Mouse (Mus musculus) forebrain, postnatal 0 days (tissue): ENCODE measurements around the gene Olfr868. TPM values are rescaled to one million over a fixed set of nuclear protein-coding genes. Genes with fewer than 3 reads are reported as not detected.

ENCODE experiments used
- ATAC-seq: fragments of 200-750 bp; cut with Nextera tagmentation; 2 replicates; pipeline ENCODE4 v1.8.0; 2017; ENCODE audit warnings: mild to moderate bottlenecking, moderate library complexity
- DNase-seq: peaks from one replicate; pipeline ENCODE4 v3.0.0-alpha.2; 2015
- H3K27ac ChIP-seq: fragments of 300-500 bp; sonication (generic); 2 replicates; pipeline ENCODE4 v1.5.1; 2014; ENCODE audit warnings: low read depth, mild to moderate bottlenecking, antibody characterized with exemption, low read length, moderate library complexity, mixed read lengths
- H3K27me3 ChIP-seq: fragments of 300-500 bp; sonication (generic); 2 replicates; pipeline ENCODE4 v1.6.1; 2014; ENCODE audit warnings: mild to moderate bottlenecking, low read length, mixed read lengths; ENCODE audit not compliant: insufficient read depth
- H3K36me3 ChIP-seq: fragments of 300-500 bp; sonication (generic); 2 replicates; pipeline ENCODE4 v1.6.1; 2014; ENCODE audit warnings: mild to moderate bottlenecking, moderate library complexity; ENCODE audit not compliant: insufficient read depth
- H3K4me1 ChIP-seq: fragments of 300-500 bp; sonication (generic); 2 replicates; pipeline ENCODE4 v1.6.1; 2014; ENCODE audit warnings: antibody characterized with exemption; ENCODE audit not compliant: insufficient read depth
- H3K4me2 ChIP-seq: fragments of 300-500 bp; sonication (generic); 2 replicates; pipeline ENCODE4 v1.6.1; 2014; ENCODE audit warnings: low read depth, mild to moderate bottlenecking, moderate library complexity
- H3K4me3 ChIP-seq: fragments of 300-500 bp; sonication (generic); 2 replicates; pipeline ENCODE4 v1.5.1; 2014; ENCODE audit warnings: low read depth, low read length, mixed read lengths
- H3K9ac ChIP-seq: fragments of 300-500 bp; sonication (generic); 2 replicates; pipeline ENCODE4 v1.6.1; 2014; ENCODE audit warnings: mild to moderate bottlenecking
- H3K9me3 ChIP-seq: fragments of 300-500 bp; sonication (generic); 2 replicates; pipeline ENCODE4 v1.6.1; 2016; ENCODE audit warnings: low read length
- CTCF ChIP-seq: sonication (generic); IDR thresholded peaks from 2 replicates; pipeline ENCODE4 v1.5.1; 2016; ENCODE audit warnings: antibody characterized with exemption, control low read depth, low read depth
- WGBS: fragments of 180-500 bp; shearing (Covaris S2); extraction: QIAGEN DNeasy Blood & Tissue Kit; methylation state at CpG from one replicate; pipeline ENCODE4 v1.1.7; 2014; 5-methylcytosine and 5-hydroxymethylcytosine counted together
- polyA plus RNA-seq: library from polyadenylated mRNA; unstranded; fragments of >200 nt; fragmentation: Nextera tagmentation; extraction: Ambion mirVana; gene quantifications from 2 replicates; pipeline ENCODE4 v1.2.1, GENCODE M21; 2015
- total RNA-seq: library from RNA; depleted of rRNA; stranded (reverse); fragments of >200 nt; gene quantifications from 2 replicates; pipeline ENCODE4 v1.2.3, GENCODE M21; 2014; rRNA removed

Olfr868 gene
- total RNA-seq, result not detected in 2 replicates
- not detected in 2 replicates for polyA plus RNA-seq

- Histone ChIP-seq H3K4me1 (no peaks in the 10 kb centered on the region), H3K9ac (no peak within 1 kb of the TSS), H3K4me3 (no peak within 1 kb of the TSS), H3K4me2 (no peak within 1 kb of the TSS), H3K9me3 (0 out of 2 replicates have a peak, but pooled peaks cover 5% of the 10 kb centered on the region), H3K36me3 (no peaks in the 10 kb centered on the region), H3K27ac (no peak within 1 kb of the TSS), H3K27me3 (no peaks in the 10 kb centered on the region)
- TF ChIP-seq CTCF, result no peak
- DNase-seq (no peak), ATAC-seq (no peak)
- 38% methylated on average over 2 of the region's 2 CpGs for WGBS
Observed at GRCm38 (mm10) chr9:20098326-20098725, at the start of gene Olfr868. Olfr868 (plus strand) TSS chr9:20098626.

GRCm38 (mm10) chr9:20057462-20057861, 41.0 kb upstream of the Olfr868 start, which contains the start of gene Olfr867:
Olfr867 (minus strand) TSS chr9:20057562.
- no peak for DNase-seq
- Histone ChIP-seq H3K4me3 (no peak within 1 kb of the TSS), H3K4me2 (no peak within 1 kb of the TSS), H3K36me3 (no peaks in the 10 kb centered on the region), H3K4me1 (no peaks in the 10 kb centered on the region), H3K27ac (no peak within 1 kb of the TSS), H3K9ac (no peak within 1 kb of the TSS), H3K9me3 (peaks cover 3% of the 10 kb centered on the region; the same call in 1 of the 2 replicates), H3K27me3 (no peaks in the 10 kb centered on the region)
- ATAC-seq, result no peak
- 70% methylated on average over 1 of the region's 1 CpGs for WGBS
- no peak for TF ChIP-seq CTCF

GRCm38 (mm10) chr9:20070236-20070635, 28.2 kb upstream of the Olfr868 start:
- no peak for TF ChIP-seq CTCF
- H3K27ac ChIP-seq, result no peak overlapping the region
- no peaks in the 10 kb centered on the region for H3K27me3 ChIP-seq
- no peak for ATAC-seq
- 60% methylated on average over 3 of the region's 3 CpGs for WGBS
- H3K9me3 ChIP-seq, result no peaks in the 10 kb centered on the region
- H3K4me1 ChIP-seq, result no peaks in the 10 kb centered on the region
- no peak overlapping the region for H3K9ac ChIP-seq
- H3K36me3 ChIP-seq, result no peaks in the 10 kb centered on the region
- no peak overlapping the region for H3K4me2 ChIP-seq
- H3K4me3 ChIP-seq, result no peak overlapping the region
- no peak for DNase-seq

- Histone ChIP-seq H3K27ac (no peak overlapping the region), H3K4me3 (no peak overlapping the region), H3K9ac (no peak overlapping the region), H3K9me3 (no peaks in the 10 kb centered on the region), H3K4me1 (no peaks in the 10 kb centered on the region), H3K4me2 (no peak overlapping the region), H3K36me3 (no peaks in the 10 kb centered on the region), H3K27me3 (no peaks in the 10 kb centered on the region)
- WGBS, result 98% methylated on average over 1 of the region's 1 CpGs
- DNase-seq, result no peak
- no peak for ATAC-seq
- no peak for TF ChIP-seq CTCF
Observed at GRCm38 (mm10) chr9:20071291-20071690, 27.1 kb upstream of the Olfr868 start.

- DNase-seq (no peak), ATAC-seq (no peak)
- Histone ChIP-seq H3K36me3 (no peaks in the 10 kb centered on the region), H3K4me3 (no peak overlapping the region), H3K9me3 (peaks cover 6% of the 10 kb centered on the region; the same call in 1 of the 2 replicates), H3K4me1 (no peaks in the 10 kb centered on the region), H3K27me3 (no peaks in the 10 kb centered on the region), H3K9ac (no peak overlapping the region), H3K4me2 (no peak overlapping the region), H3K27ac (no peak overlapping the region)
- no peak for TF ChIP-seq CTCF
- WGBS, result 80% methylated on average over 7 of the region's 7 CpGs
Observed at GRCm38 (mm10) chr9:20073523-20074177, 24.8 kb upstream of the Olfr868 start.

- DNase-seq (no peak), ATAC-seq (no peak)
- Histone ChIP-seq H3K4me3 (no peak within 1 kb of the TSS), H3K9ac (no peak within 1 kb of the TSS), H3K4me1 (no peaks in the 10 kb centered on the region), H3K27me3 (no peaks in the 10 kb centered on the region), H3K27ac (no peak within 1 kb of the TSS), H3K9me3 (no peaks in the 10 kb centered on the region), H3K4me2 (no peak within 1 kb of the TSS), H3K36me3 (no peaks in the 10 kb centered on the region)
- 81% methylated on average over 2 of the region's 2 CpGs for WGBS
- no peak for TF ChIP-seq CTCF
Observed at GRCm38 (mm10) chr9:20128709-20129108, 30.3 kb downstream of the Olfr868 start, which contains the start of gene Olfr869. Olfr869 (plus strand) TSS chr9:20129009.

GRCm38 (mm10) chr9:20149706-20150105, 51.3 kb downstream of the Olfr868 start:
- Histone ChIP-seq H3K4me2 (no peak overlapping the region), H3K9ac (no peak overlapping the region), H3K36me3 (no peaks in the 10 kb centered on the region), H3K4me3 (no peak overlapping the region), H3K27ac (no peak overlapping the region), H3K9me3 (0 out of 2 replicates have a peak, but pooled peaks cover 8% of the 10 kb centered on the region), H3K4me1 (no peaks in the 10 kb centered on the region), H3K27me3 (no peaks in the 10 kb centered on the region)
- DNase-seq (no peak), ATAC-seq (no peak)
- 88% methylated on average over 3 of the region's 3 CpGs for WGBS
- no peak for TF ChIP-seq CTCF

Other genes with a start within 250 kb of the Olfr868 start
- gene Olfr860, start 248.9 kb upstream of the Olfr868 start, total RNA-seq, result not detected in 2 replicates
- not detected in 2 replicates for gene Olfr860, start 248.9 kb upstream of the Olfr868 start, polyA plus RNA-seq
- gene Olfr862, start 210.6 kb upstream of the Olfr868 start, total RNA-seq, result not detected in 2 replicates
- gene Olfr862, start 210.6 kb upstream of the Olfr868 start, polyA plus RNA-seq, result not detected in 2 replicates
- gene Olfr77, start 181.8 kb upstream of the Olfr868 start, total RNA-seq, result not detected in 2 replicates
- gene Olfr77, start 181.8 kb upstream of the Olfr868 start, polyA plus RNA-seq, result 0.18 and 0.28 TPM in 2 replicates
- not detected in 2 replicates for gene Olfr866, start 70.6 kb upstream of the Olfr868 start, total RNA-seq
- gene Olfr866, start 70.6 kb upstream of the Olfr868 start, polyA plus RNA-seq, result not detected in 2 replicates
- gene Olfr867, start 41.1 kb upstream of the Olfr868 start, total RNA-seq, result not detected in 2 replicates
- not detected in 2 replicates for gene Olfr867, start 41.1 kb upstream of the Olfr868 start, polyA plus RNA-seq
- gene Olfr869, start 30.4 kb downstream of the Olfr868 start, total RNA-seq, result not detected in 2 replicates
- not detected in 2 replicates for gene Olfr869, start 30.4 kb downstream of the Olfr868 start, polyA plus RNA-seq
- gene Olfr870, start 75.4 kb downstream of the Olfr868 start, total RNA-seq, result not detected in 2 replicates
- gene Olfr870, start 75.4 kb downstream of the Olfr868 start, polyA plus RNA-seq, result not detected in 2 replicates
- gene Olfr871, start 113.6 kb downstream of the Olfr868 start, total RNA-seq, result not detected in 2 replicates
- gene Olfr871, start 113.6 kb downstream of the Olfr868 start, polyA plus RNA-seq, result not detected in 2 replicates
- not detected in 2 replicates for gene Olfr872, start 138.5 kb downstream of the Olfr868 start, total RNA-seq
- not detected in 2 replicates for gene Olfr872, start 138.5 kb downstream of the Olfr868 start, polyA plus RNA-seq
- gene Olfr39, start 183.7 kb downstream of the Olfr868 start, total RNA-seq, result not detected in 2 replicates
- not detected in 2 replicates for gene Olfr39, start 183.7 kb downstream of the Olfr868 start, polyA plus RNA-seq
- not detected in 2 replicates for gene Olfr873, start 199.9 kb downstream of the Olfr868 start, total RNA-seq
- gene Olfr873, start 199.9 kb downstream of the Olfr868 start, polyA plus RNA-seq, result not detected in 2 replicates
- gene Olfr18, start 237.5 kb downstream of the Olfr868 start, total RNA-seq, result 0.10 TPM in 1 of 2 replicates, not detected in the other
- 0.13 TPM in 1 of 2 replicates, not detected in the other for gene Olfr18, start 237.5 kb downstream of the Olfr868 start, polyA plus RNA-seq